Mouse (Mus musculus) kidney, embryonic 16.5 days (tissue): ENCODE results near the gene Rbms1. TPM values are rescaled to one million over a fixed set of nuclear protein-coding genes. Genes with fewer than 3 reads are reported as not detected.

Experiments used
- ATAC-seq: fragments of 200-750 bp; cut with Nextera tagmentation; 2 replicates; pipeline ENCODE4 v1.8.0; 2017; ENCODE audit warnings: moderate TSS enrichment; ENCODE audit not compliant: low FRiP score, low TSS enrichment
- H3K27ac ChIP-seq: fragments of 300-500 bp; sonication (generic); 2 replicates; pipeline ENCODE4 v1.5.1; 2014; ENCODE audit warnings: low read length
- H3K27me3 ChIP-seq: fragments of 300-500 bp; sonication (generic); 2 replicates; pipeline ENCODE4 v1.6.1; 2014; ENCODE audit warnings: low read length, control low read depth, mixed read lengths; ENCODE audit not compliant: insufficient read depth
- H3K36me3 ChIP-seq: fragments of 300-500 bp; sonication (generic); 2 replicates; pipeline ENCODE4 v1.6.1; 2014; ENCODE audit warnings: low read length, control low read depth, mixed read lengths; ENCODE audit not compliant: insufficient read depth
- H3K4me1 ChIP-seq: fragments of 300-500 bp; sonication (generic); 2 replicates; pipeline ENCODE4 v1.6.1; 2014; ENCODE audit warnings: low read length, control low read depth, mixed read lengths; ENCODE audit not compliant: insufficient read depth
- H3K4me2 ChIP-seq: fragments of 300-500 bp; sonication (generic); replicated peaks from 2 replicates; pipeline ENCODE4 v1.6.1; 2014; ENCODE audit warnings: low read depth, low read length
- H3K4me3 ChIP-seq: fragments of 300-500 bp; sonication (generic); 2 replicates; pipeline ENCODE4 v1.5.1; 2014; ENCODE audit warnings: mild to moderate bottlenecking, low read length
- H3K9ac ChIP-seq: fragments of 300-500 bp; sonication (generic); replicated peaks from 2 replicates; pipeline ENCODE4 v1.6.1; 2014; ENCODE audit warnings: low read length
- H3K9me3 ChIP-seq: fragments of 300-500 bp; sonication (generic); 2 replicates; pipeline ENCODE4 v1.6.1; 2016; ENCODE audit warnings: low read length, control low read depth
- WGBS: fragments of 180-500 bp; shearing (Covaris S2); extraction: QIAGEN DNeasy Blood & Tissue Kit; methylation state at CpG from one replicate; pipeline ENCODE4 v1.1.7; 2014; 5-methylcytosine and 5-hydroxymethylcytosine counted together
- polyA plus RNA-seq: library from polyadenylated mRNA; unstranded; fragments of >200 nt; fragmentation: Nextera tagmentation; extraction: Ambion mirVana; gene quantifications from 2 replicates; pipeline ENCODE4 v1.2.1, GENCODE M21; 2015

Gene Rbms1
- 112 and 130 TPM in 2 replicates for polyA plus RNA-seq

- H3K9ac ChIP-seq: peak within 1 kb of the TSS; percentile 89
- no peaks in the 10 kb centered on the region for H3K27me3 ChIP-seq
- peak within 1 kb of the TSS; percentile 61 for H3K4me2 ChIP-seq
- peak within 1 kb of the TSS; percentile 92 for H3K4me3 ChIP-seq
- H3K4me1 ChIP-seq: peaks cover 19% of the 10 kb centered on the region
- H3K9me3 ChIP-seq: no peaks in the 10 kb centered on the region
- peak; percentile 82 for ATAC-seq
- WGBS: under 1% methylated on average over 43 of the region's 51 CpGs
- peak within 1 kb of the TSS; percentile 99 for H3K27ac ChIP-seq
- H3K36me3 ChIP-seq: no peaks in the 10 kb centered on the region
These were observed at the start of gene Rbms1 for GRCm38 (mm10) chr2:60962671-60963421. TSS of gene Rbms1 (minus strand) at chr2:60963192.

- 78% methylated on average over 3 of the region's 3 CpGs for WGBS
These were observed 49.3 kb upstream of the Rbms1 start for GRCm38 (mm10) chr2:61012249-61012828.

DNA sequence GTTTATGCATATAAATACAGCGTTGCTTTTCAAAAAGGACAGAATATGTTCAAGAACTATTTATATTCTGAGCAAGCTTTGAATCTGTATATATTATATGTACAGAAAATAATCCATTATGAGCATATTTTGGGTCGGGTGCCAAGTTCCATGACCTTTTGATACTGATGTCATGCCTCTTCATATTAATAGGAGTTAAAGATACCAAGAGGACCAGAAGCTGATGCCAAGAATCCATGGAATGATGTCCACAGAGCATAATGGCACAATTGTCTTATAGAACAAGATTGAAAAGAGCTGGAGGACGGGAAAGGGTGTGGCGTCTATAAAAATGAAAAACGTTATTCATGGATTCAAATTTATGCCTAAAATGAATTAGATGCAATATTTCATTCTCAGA is 23.3 kb upstream of the Rbms1 start:
- Histone ChIP-seq H3K36me3 (no peaks in the 10 kb centered on the region), H3K27ac (no peak overlapping the region), H3K4me2 (no peak overlapping the region), H3K4me1 (no peaks in the 10 kb centered on the region), H3K27me3 (no peaks in the 10 kb centered on the region), H3K9me3 (no peaks in the 10 kb centered on the region), H3K4me3 (no peak overlapping the region), H3K9ac (no peak overlapping the region)
- ATAC-seq: no peak
- 77% methylated on average over 5 of the region's 5 CpGs for WGBS

More at GRCm38 (mm10) chr2:61012249-61012828, 49.3 kb upstream of the Rbms1 start:
- H3K4me2 ChIP-seq: no peak overlapping the region
- H3K9me3 ChIP-seq: no peaks in the 10 kb centered on the region
- no peak overlapping the region for H3K9ac ChIP-seq
- no peak overlapping the region for H3K27ac ChIP-seq
- H3K27me3 ChIP-seq: no peaks in the 10 kb centered on the region
- no peaks in the 10 kb centered on the region for H3K4me1 ChIP-seq
- no peak overlapping the region for H3K4me3 ChIP-seq
- no peaks in the 10 kb centered on the region for H3K36me3 ChIP-seq
- ATAC-seq: no peak

DNA sequence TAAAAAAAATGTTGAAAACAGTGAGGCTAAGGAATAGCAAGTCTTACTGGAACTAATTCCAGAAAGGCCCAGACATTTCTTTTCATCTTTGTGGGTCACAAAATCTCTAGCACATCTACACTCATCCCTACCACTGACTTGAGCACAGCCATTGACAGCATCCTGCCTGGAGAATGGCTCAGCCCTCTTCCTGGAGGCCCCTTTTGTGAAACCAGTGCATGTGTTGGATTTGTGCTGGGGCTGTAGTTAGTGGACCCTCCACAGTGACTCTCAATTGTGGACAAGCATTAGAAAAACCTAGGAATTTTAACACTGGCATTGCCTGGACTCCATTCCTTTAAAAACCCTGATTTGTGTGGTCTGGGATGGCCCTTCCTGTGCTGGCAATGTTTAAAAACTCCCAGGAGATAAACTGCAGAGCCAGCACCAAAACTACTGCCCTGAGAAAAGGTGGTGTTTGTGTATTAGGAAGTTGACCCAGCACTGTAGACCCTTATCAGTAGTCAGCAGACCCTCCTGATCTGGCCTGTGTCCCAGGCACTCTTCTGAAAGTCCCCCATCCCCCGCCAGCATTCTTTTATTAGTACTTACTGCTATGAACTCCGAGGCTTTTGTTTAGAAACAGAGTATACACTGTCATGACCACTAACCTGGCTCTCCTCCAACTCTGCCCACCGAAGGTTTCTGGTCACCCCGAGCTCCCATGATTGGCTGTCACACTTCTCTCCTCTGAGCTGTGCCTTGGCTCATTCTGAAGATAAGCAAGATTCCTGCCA is 15.7 kb upstream of the Rbms1 start:
- H3K27me3 ChIP-seq: no peaks in the 10 kb centered on the region
- 47% methylated on average over 4 of the region's 4 CpGs for WGBS
- H3K4me3 ChIP-seq: no peak overlapping the region
- peaks cover 6% of the 10 kb centered on the region; the same call in 1 of the 2 replicates for H3K4me1 ChIP-seq
- H3K9me3 ChIP-seq: no peaks in the 10 kb centered on the region
- no peak overlapping the region for H3K4me2 ChIP-seq
- peak overlapping the region; percentile 43; the same call in 1 of the 2 replicates for H3K27ac ChIP-seq
- peak; percentile 59; the same call in 1 of the 2 replicates for ATAC-seq
- H3K9ac ChIP-seq: no peak overlapping the region
- H3K36me3 ChIP-seq: no peaks in the 10 kb centered on the region

- Histone ChIP-seq H3K27ac (no peak overlapping the region), H3K27me3 (no peaks in the 10 kb centered on the region), H3K9me3 (no peaks in the 10 kb centered on the region), H3K4me2 (no peak overlapping the region), H3K9ac (no peak overlapping the region), H3K4me1 (no peaks in the 10 kb centered on the region), H3K36me3 (no peaks in the 10 kb centered on the region), H3K4me3 (no peak overlapping the region)
- WGBS: 64% methylated on average over 7 of the region's 7 CpGs
- no peak for ATAC-seq
These were observed 9.3 kb upstream of the Rbms1 start for GRCm38 (mm10) chr2:60972189-60972814.

GRCm38 (mm10) chr2:60963616-60964015 is 624 bp upstream of the Rbms1 start:
- Histone ChIP-seq H3K9me3 (no peaks in the 10 kb centered on the region), H3K9ac (peak overlapping the region; percentile 89), H3K4me3 (peak overlapping the region; percentile 92), H3K27ac (peak overlapping the region; percentile 99), H3K27me3 (no peaks in the 10 kb centered on the region), H3K36me3 (no peaks in the 10 kb centered on the region), H3K4me1 (peaks cover 19% of the 10 kb centered on the region), H3K4me2 (peak overlapping the region; percentile 61)
- 10% methylated on average over 5 of the region's 5 CpGs for WGBS
- ATAC-seq: no peak

- H3K27me3 ChIP-seq: no peaks in the 10 kb centered on the region
- 0% methylated on average over 39 of the region's 64 CpGs for WGBS
- no peaks in the 10 kb centered on the region for H3K36me3 ChIP-seq
- H3K4me1 ChIP-seq: peaks cover 19% of the 10 kb centered on the region
- H3K9ac ChIP-seq: peak overlapping the region; percentile 89
- H3K27ac ChIP-seq: peak overlapping the region; percentile 99
- H3K9me3 ChIP-seq: no peaks in the 10 kb centered on the region
- H3K4me3 ChIP-seq: peak overlapping the region; percentile 92
- peak; percentile 93 for ATAC-seq
- peak overlapping the region; percentile 61 for H3K4me2 ChIP-seq
These were observed 856 bp downstream of the Rbms1 start for GRCm38 (mm10) chr2:60962001-60962670.

- H3K27ac ChIP-seq: peak overlapping the region; percentile 99
- peak overlapping the region; percentile 61 for H3K4me2 ChIP-seq
- H3K27me3 ChIP-seq: no peaks in the 10 kb centered on the region
- peak overlapping the region; percentile 92 for H3K4me3 ChIP-seq
- 42% methylated on average over 5 of the region's 5 CpGs for WGBS
- no peaks in the 10 kb centered on the region for H3K9me3 ChIP-seq
- peaks cover 19% of the 10 kb centered on the region for H3K4me1 ChIP-seq
- H3K9ac ChIP-seq: peak overlapping the region; percentile 89
- ATAC-seq: no peak
- H3K36me3 ChIP-seq: no peaks in the 10 kb centered on the region
These were observed 1.7 kb downstream of the Rbms1 start for GRCm38 (mm10) chr2:60961281-60961680.

- H3K27me3 ChIP-seq: no peaks in the 10 kb centered on the region
- no peak overlapping the region for H3K9ac ChIP-seq
- H3K4me3 ChIP-seq: no peak overlapping the region
- 55% methylated on average over 3 of the region's 3 CpGs for whole genome bisulfite sequencing
- ATAC-seq: no peak
- no peak overlapping the region for H3K27ac ChIP-seq
- H3K36me3 ChIP-seq: 0 out of 2 replicates have a peak, but pooled peaks cover 5% of the 10 kb centered on the region
- H3K9me3 ChIP-seq: peaks cover 3% of the 10 kb centered on the region; the same call in 1 of the 2 replicates
- H3K4me2 ChIP-seq: no peak overlapping the region
- no peaks in the 10 kb centered on the region for H3K4me1 ChIP-seq
These were observed 14.8 kb downstream of the Rbms1 start for GRCm38 (mm10) chr2:60948241-60948640.
